Mouse (Mus musculus): ENCODE measurements around the gene Art2b. TPM values are rescaled to one million over a fixed set of nuclear protein-coding genes. Genes with fewer than 3 reads are reported as not detected.
"Not testable (repeated sequence)": the region's sequence is repeated elsewhere in the genome, so short reads cannot be mapped to it uniquely, and the experiment has no call there.

Art2b gene
- polyA plus RNA-seq, 1 experiment from 2014 or later: not detected

- H3K4me1 ChIP-seq; H3K27ac ChIP-seq; H3K4me2 ChIP-seq (replicated peaks); H3K9ac ChIP-seq; ATAC-seq (ENCODE audit: insufficient number of reproducible peaks, insufficient read depth, low FRiP score, low TSS enrichment); H3K36me3 ChIP-seq; H3K9me3 ChIP-seq; H3K4me3 ChIP-seq; H3K27me3 ChIP-seq: not testable (repeated sequence)
- WGBS: 77% methylated on average over 8 of the region's 8 CpGs
These were observed 27.6 kb upstream of the Art2b start for GRCm38 (mm10) chr7:101612786-101613527.

GRCm38 (mm10) chr7:101607845-101608244 lies 22.4 kb upstream of the Art2b start:
- H3K4me3 ChIP-seq: no peak overlapping the region
- H3K4me2 ChIP-seq (replicated peaks): no peak overlapping the region
- ATAC-seq (ENCODE audit: insufficient number of reproducible peaks, insufficient read depth, low FRiP score, low TSS enrichment): no peak
- no peak overlapping the region for H3K9ac ChIP-seq
- H3K9me3 ChIP-seq: no peaks in the 10 kb centered on the region
- no peaks in the 10 kb centered on the region for H3K27me3 ChIP-seq
- H3K27ac ChIP-seq: no peak overlapping the region
- WGBS: 73% methylated on average over 6 of the region's 6 CpGs
- no peaks in the 10 kb centered on the region for H3K36me3 ChIP-seq
- H3K4me1 ChIP-seq: no peaks in the 10 kb centered on the region

GRCm38 (mm10) chr7:101600406-101600805 lies 15.0 kb upstream of the Art2b start:
- no peak overlapping the region for H3K4me2 ChIP-seq (replicated peaks)
- no peaks in the 10 kb centered on the region for H3K36me3 ChIP-seq
- no peak overlapping the region for H3K4me3 ChIP-seq
- H3K4me1 ChIP-seq: no peaks in the 10 kb centered on the region
- H3K27ac ChIP-seq: no peak overlapping the region
- no peak for ATAC-seq (ENCODE audit: insufficient number of reproducible peaks, insufficient read depth, low FRiP score, low TSS enrichment)
- H3K27me3 ChIP-seq: no peaks in the 10 kb centered on the region
- no peaks in the 10 kb centered on the region for H3K9me3 ChIP-seq
- H3K9ac ChIP-seq: no peak overlapping the region
- WGBS: 97% methylated on average over 1 of the region's 1 CpGs

- Histone ChIP-seq H3K36me3 (no peaks in the 10 kb centered on the region), H3K4me2 (replicated peaks) (no peak overlapping the region), H3K27me3 (no peaks in the 10 kb centered on the region), H3K27ac (no peak overlapping the region), H3K9me3 (no peaks in the 10 kb centered on the region), H3K4me1 (no peaks in the 10 kb centered on the region), H3K9ac (no peak overlapping the region), H3K4me3 (no peak overlapping the region)
- 60% methylated on average over 2 of the region's 2 CpGs for WGBS
- no peak for ATAC-seq (ENCODE audit: insufficient number of reproducible peaks, insufficient read depth, low FRiP score, low TSS enrichment)
These were observed 13.1 kb upstream of the Art2b start for GRCm38 (mm10) chr7:101598482-101598881.

DNA sequence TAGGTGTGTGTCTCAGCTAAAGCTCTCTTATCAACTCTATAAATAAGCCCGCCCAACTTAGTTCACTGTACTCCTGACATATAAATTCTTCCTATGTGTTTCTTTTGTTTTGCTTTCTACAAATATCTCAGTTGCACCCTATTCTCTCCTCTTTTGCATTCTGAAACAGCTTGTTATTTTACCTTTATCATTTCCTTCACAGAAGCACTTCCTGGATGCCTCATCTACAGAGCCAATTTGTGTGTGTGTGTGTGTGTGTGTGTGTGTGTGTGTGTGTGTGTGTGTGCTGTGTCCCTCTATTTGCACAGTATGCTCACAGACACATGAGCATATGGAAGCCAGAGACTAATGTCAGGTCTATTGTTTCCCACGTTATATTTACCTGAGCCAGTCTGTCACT lies 9.6 kb upstream of the Art2b start:
- no peak overlapping the region for H3K4me2 ChIP-seq (replicated peaks)
- ATAC-seq (ENCODE audit: insufficient number of reproducible peaks, insufficient read depth, low FRiP score, low TSS enrichment): no peak
- H3K27me3 ChIP-seq: no peaks in the 10 kb centered on the region
- no peaks in the 10 kb centered on the region for H3K4me1 ChIP-seq
- 78% methylated on average over 2 of the region's 2 CpGs for WGBS
- no peaks in the 10 kb centered on the region for H3K9me3 ChIP-seq
- H3K27ac ChIP-seq: no peak overlapping the region
- H3K36me3 ChIP-seq: no peaks in the 10 kb centered on the region
- no peak overlapping the region for H3K4me3 ChIP-seq
- no peak overlapping the region for H3K9ac ChIP-seq

- H3K4me1 ChIP-seq; ATAC-seq (ENCODE audit: insufficient number of reproducible peaks, insufficient read depth, low FRiP score, low TSS enrichment): not testable (repeated sequence)
These were observed 1.1 kb downstream of the Art2b start for GRCm38 (mm10) chr7:101584271-101584670.

GRCm38 (mm10) chr7:101582012-101582411 lies 3.4 kb downstream of the Art2b start:
- 87% methylated on average over 7 of the region's 7 CpGs for WGBS

More at GRCm38 (mm10) chr7:101584271-101584670, 1.1 kb downstream of the Art2b start:
- not testable (repeated sequence) for H3K36me3 ChIP-seq; H3K9me3 ChIP-seq; H3K4me2 ChIP-seq (replicated peaks); H3K4me3 ChIP-seq; H3K27me3 ChIP-seq; H3K27ac ChIP-seq; H3K9ac ChIP-seq
- 57% methylated on average over 6 of the region's 6 CpGs for WGBS

DNA sequence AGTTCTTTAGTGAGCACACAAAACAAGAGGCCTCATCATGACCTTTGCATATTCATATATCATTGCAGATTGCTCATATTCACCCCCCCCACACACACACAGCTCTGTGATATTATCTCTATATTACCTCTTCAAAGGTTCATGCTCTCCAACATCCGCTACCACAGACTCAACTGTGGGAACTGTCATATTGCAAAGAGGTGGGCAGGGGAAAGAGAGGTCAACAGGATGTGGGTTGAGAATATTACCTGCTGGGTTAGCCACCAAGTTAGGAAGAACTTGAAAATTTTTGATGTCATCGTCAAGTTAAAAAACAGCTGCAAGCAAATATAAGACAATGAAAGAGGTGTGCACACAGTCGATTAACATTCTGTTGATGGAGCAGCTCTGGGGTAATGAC lies 4.5 kb downstream of the Art2b start:
- not testable (repeated sequence) for H3K27ac ChIP-seq; H3K4me2 ChIP-seq (replicated peaks); H3K36me3 ChIP-seq; H3K4me1 ChIP-seq; ATAC-seq (ENCODE audit: insufficient number of reproducible peaks, insufficient read depth, low FRiP score, low TSS enrichment); H3K4me3 ChIP-seq; H3K27me3 ChIP-seq; H3K9ac ChIP-seq; H3K9me3 ChIP-seq
- WGBS: 90% methylated on average over 3 of the region's 3 CpGs

More at GRCm38 (mm10) chr7:101582012-101582411, 3.4 kb downstream of the Art2b start:
- no peak overlapping the region for H3K4me2 ChIP-seq (replicated peaks)
- no peaks in the 10 kb centered on the region for H3K36me3 ChIP-seq
- ATAC-seq (ENCODE audit: insufficient number of reproducible peaks, insufficient read depth, low FRiP score, low TSS enrichment): no peak
- no peaks in the 10 kb centered on the region for H3K27me3 ChIP-seq
- H3K4me3 ChIP-seq: no peak overlapping the region
- no peaks in the 10 kb centered on the region for H3K4me1 ChIP-seq
- no peak overlapping the region for H3K27ac ChIP-seq
- H3K9me3 ChIP-seq: no peaks in the 10 kb centered on the region
- no peak overlapping the region for H3K9ac ChIP-seq

GRCm38 (mm10) chr7:101574413-101574812 lies 11.0 kb downstream of the Art2b start:
- Histone ChIP-seq H3K9me3 (no peaks in the 10 kb centered on the region), H3K4me3 (no peak overlapping the region), H3K9ac (no peak overlapping the region), H3K4me1 (no peaks in the 10 kb centered on the region), H3K27me3 (no peaks in the 10 kb centered on the region), H3K36me3 (no peaks in the 10 kb centered on the region), H3K4me2 (replicated peaks) (no peak overlapping the region), H3K27ac (no peak overlapping the region)
- no peak for ATAC-seq (ENCODE audit: insufficient number of reproducible peaks, insufficient read depth, low FRiP score, low TSS enrichment)
- 60% methylated on average over 3 of the region's 3 CpGs for WGBS

DNA sequence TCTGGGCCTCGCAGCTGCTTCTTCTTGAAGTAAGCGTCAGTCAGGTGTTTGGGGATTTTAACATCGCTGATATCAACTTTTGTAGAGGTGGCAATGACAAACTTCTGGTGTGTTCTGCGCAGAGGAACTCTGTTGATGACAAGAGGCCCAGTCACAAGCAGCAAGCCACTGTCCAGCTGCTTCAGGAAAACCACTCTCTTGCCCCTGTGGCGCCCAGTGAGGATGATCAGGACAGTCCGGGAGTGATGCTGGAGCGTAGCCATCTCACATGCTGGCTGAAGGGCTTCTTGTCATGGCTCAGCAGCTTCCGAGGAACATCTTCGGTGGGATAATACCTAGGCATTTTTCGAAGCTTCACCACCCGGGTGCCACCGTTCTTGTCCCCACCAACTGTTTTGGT lies 11.8 kb downstream of the Art2b start:
- H3K27ac ChIP-seq; H3K4me1 ChIP-seq; H3K4me3 ChIP-seq; ATAC-seq (ENCODE audit: insufficient number of reproducible peaks, insufficient read depth, low FRiP score, low TSS enrichment); H3K9ac ChIP-seq; H3K9me3 ChIP-seq; H3K4me2 ChIP-seq (replicated peaks); H3K27me3 ChIP-seq; H3K36me3 ChIP-seq: not testable (repeated sequence)
- 90% methylated on average over 12 of the region's 12 CpGs for WGBS

DNA sequence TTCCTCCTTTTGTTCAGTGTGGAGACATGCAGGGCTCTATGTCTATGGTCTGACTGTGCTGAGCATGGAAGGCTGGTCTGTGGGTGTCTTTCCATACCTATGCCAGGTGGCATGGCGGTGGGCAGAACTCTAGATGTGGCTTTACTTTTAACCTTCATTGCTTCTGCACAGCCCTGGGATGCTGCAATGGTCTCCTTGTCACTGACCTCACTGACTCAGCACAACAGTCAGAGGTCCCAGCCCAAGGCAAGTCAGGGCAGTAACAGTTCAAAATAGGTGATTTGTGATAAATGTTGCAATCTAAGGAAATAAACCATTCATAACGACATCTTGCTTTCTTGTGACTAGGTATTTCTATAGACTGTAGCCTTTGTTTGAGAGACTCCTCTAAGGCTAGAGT lies 21.3 kb downstream of the Art2b start:
- no peak overlapping the region for H3K9ac ChIP-seq
- H3K4me1 ChIP-seq: no peaks in the 10 kb centered on the region
- ATAC-seq (ENCODE audit: insufficient number of reproducible peaks, insufficient read depth, low FRiP score, low TSS enrichment): no peak
- H3K4me2 ChIP-seq (replicated peaks): no peak overlapping the region
- no peak overlapping the region for H3K27ac ChIP-seq
- no peaks in the 10 kb centered on the region for H3K36me3 ChIP-seq
- no peaks in the 10 kb centered on the region for H3K9me3 ChIP-seq
- WGBS: 97% methylated on average over 2 of the region's 2 CpGs
- H3K27me3 ChIP-seq: no peaks in the 10 kb centered on the region
- H3K4me3 ChIP-seq: no peak overlapping the region

DNA sequence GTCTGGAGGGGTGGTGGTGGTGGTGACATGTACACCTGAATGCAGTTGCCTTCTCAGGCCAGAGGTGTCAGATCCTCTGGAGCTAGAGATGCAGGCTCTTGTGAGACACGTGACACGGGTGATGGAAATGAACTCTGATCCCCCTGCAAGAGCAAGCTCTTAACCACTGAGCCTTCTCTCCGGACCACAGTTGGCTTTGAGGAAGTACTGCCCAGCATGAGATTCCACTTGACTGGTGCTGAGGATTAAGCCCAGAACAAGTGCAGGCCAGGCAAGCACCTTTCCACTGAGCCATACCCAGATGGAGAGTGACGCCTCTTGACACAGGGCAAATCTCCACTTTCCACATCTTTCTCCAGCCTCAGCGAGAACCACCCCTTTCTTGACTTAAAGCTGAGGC lies 26.0 kb downstream of the Art2b start:
- H3K27me3 ChIP-seq; ATAC-seq (ENCODE audit: insufficient number of reproducible peaks, insufficient read depth, low FRiP score, low TSS enrichment); H3K36me3 ChIP-seq; H3K4me2 ChIP-seq (replicated peaks); H3K4me1 ChIP-seq; H3K9me3 ChIP-seq; H3K27ac ChIP-seq; H3K9ac ChIP-seq; H3K4me3 ChIP-seq: not testable (repeated sequence)
- WGBS: 62% methylated on average over 5 of the region's 5 CpGs

Measured in embryonic facial prominence, embryonic 12.5 days (tissue).